Mouse (Mus musculus) kidney, postnatal 36 days (tissue): Measurements from ENCODE around the gene Defb13.
"Not testable (repeated sequence)": the region's sequence is repeated elsewhere in the genome, so short reads cannot be mapped to it uniquely, and the experiment has no call there.

Experiments
- DNase-seq, 2 experiments: peaks; one replicate each; pipeline ENCODE4 v3.0.0; 2021 to 2022; ENCODE audit warnings: mixed read lengths in 2 of 2

Defb13 gene

GRCm38 (mm10) chr8:21946462-21946861 is at the start of gene Defb13:
Gene Defb13, plus strand, starts transcription at chr8:21946762.
- DNase-seq, result no peak

- DNase-seq, result peak; percentile 22 to 44
Measured at GRCm38 (mm10) chr8:21906290-21906689, 40.3 kb upstream of the Defb13 start, which contains the start of gene Defb11. Gene Defb11, minus strand, starts transcription at chr8:21906412.

- DNase-seq, result no peak
Measured at GRCm38 (mm10) chr8:21911931-21912330, 34.6 kb upstream of the Defb13 start.

- no peak for DNase-seq
Measured at GRCm38 (mm10) chr8:21912554-21912953, 34.0 kb upstream of the Defb13 start.

GRCm38 (mm10) chr8:21915625-21916024 is 30.9 kb upstream of the Defb13 start:
- DNase-seq, result no peak

GRCm38 (mm10) chr8:21930754-21931153 is 15.8 kb upstream of the Defb13 start:
- DNase-seq, result not testable (repeated sequence)

GRCm38 (mm10) chr8:21932610-21933009 is 14.0 kb upstream of the Defb13 start, which contains the start of gene Defb15:
Gene Defb15, minus strand, starts transcription at chr8:21932710.
- no peak for DNase-seq

GRCm38 (mm10) chr8:21938052-21938451 is 8.5 kb upstream of the Defb13 start, which contains the start of gene Defb35:
Gene Defb35, plus strand, starts transcription at chr8:21938352.
- not testable (repeated sequence) for DNase-seq

GRCm38 (mm10) chr8:21947311-21948017 is 902 bp downstream of the Defb13 start:
- DNase-seq, result peak; percentile 3 to 9

- DNase-seq, result peak; percentile 25 to 75
Measured at GRCm38 (mm10) chr8:21955321-21955720, 8.8 kb downstream of the Defb13 start.

- DNase-seq, result no peak
Measured at GRCm38 (mm10) chr8:21956336-21956735, 9.8 kb downstream of the Defb13 start.

GRCm38 (mm10) chr8:21958414-21958813 is 11.9 kb downstream of the Defb13 start, which contains the start of gene Fam90a1a:
Gene Fam90a1a, plus strand, starts transcription at chr8:21958714.
- no peak for DNase-seq

- DNase-seq, result no peak
Measured at GRCm38 (mm10) chr8:21966646-21967045, 20.1 kb downstream of the Defb13 start.

GRCm38 (mm10) chr8:21969475-21969874 is 22.9 kb downstream of the Defb13 start, which contains the start of gene Ccdc70:
Gene Ccdc70, plus strand, starts transcription at chr8:21969775.
- DNase-seq, result no peak

GRCm38 (mm10) chr8:21978193-21978592 is 31.6 kb downstream of the Defb13 start:
- no peak for DNase-seq

GRCm38 (mm10) chr8:21981664-21982337 is 35.2 kb downstream of the Defb13 start:
- peak; percentile 3 to 23 for DNase-seq

GRCm38 (mm10) chr8:21992184-21992583 is 45.6 kb downstream of the Defb13 start:
- DNase-seq, result peak; percentile 42 to 66

- no peak for DNase-seq
Measured at GRCm38 (mm10) chr8:21995181-21995580, 48.6 kb downstream of the Defb13 start.
